Mouse (Mus musculus) neural tube, embryonic 14.5 days (tissue): ENCODE data around the gene Pde3a. TPM values are rescaled to one million over a fixed set of nuclear protein-coding genes. Genes with fewer than 3 reads are reported as not detected.

Experiments
- ATAC-seq: fragments of 200-750 bp; cut with Nextera tagmentation; 2 replicates; pipeline ENCODE4 v1.8.0; 2017; ENCODE audit warnings: low read depth, mild to moderate bottlenecking, moderate TSS enrichment, moderate library complexity
- H3K27ac ChIP-seq: fragments of 300-500 bp; sonication (generic); 2 replicates; pipeline ENCODE4 v1.5.1; 2014; ENCODE audit warnings: low read depth, mild to moderate bottlenecking, control low read depth, low read length, moderate library complexity, mixed read lengths
- H3K27me3 ChIP-seq: fragments of 300-500 bp; sonication (generic); 2 replicates; pipeline ENCODE4 v1.6.1; 2014; ENCODE audit warnings: low read length; ENCODE audit not compliant: control insufficient read depth, insufficient read depth
- H3K36me3 ChIP-seq: fragments of 300-500 bp; sonication (generic); 2 replicates; pipeline ENCODE4 v1.6.1; 2014; ENCODE audit warnings: low read length, mixed read lengths; ENCODE audit not compliant: control insufficient read depth, insufficient read depth
- H3K4me1 ChIP-seq: fragments of 300-500 bp; sonication (generic); 2 replicates; pipeline ENCODE4 v1.6.1; 2014; ENCODE audit warnings: low read length; ENCODE audit not compliant: control insufficient read depth, insufficient read depth
- H3K4me2 ChIP-seq: fragments of 300-500 bp; sonication (generic); 2 replicates; pipeline ENCODE4 v1.6.1; 2014; ENCODE audit warnings: mild to moderate bottlenecking, low read depth, low read length, control low read depth
- H3K4me3 ChIP-seq: fragments of 300-500 bp; sonication (generic); 2 replicates; pipeline ENCODE4 v1.5.1; 2014; ENCODE audit warnings: low read depth, low read length, control low read depth, mixed read lengths
- H3K9ac ChIP-seq: fragments of 300-500 bp; sonication (generic); replicated peaks from 2 replicates; pipeline ENCODE4 v1.6.1; 2014; ENCODE audit warnings: low read depth, mild to moderate bottlenecking, control low read depth, low read length, mixed read lengths
- H3K9me3 ChIP-seq: fragments of 300-500 bp; sonication (generic); 2 replicates; pipeline ENCODE4 v1.6.1; 2016; ENCODE audit warnings: low read length; ENCODE audit not compliant: control insufficient read depth
- WGBS: fragments of 180-500 bp; shearing (Covaris S2); extraction: QIAGEN DNeasy Blood & Tissue Kit; methylation state at CpG from one replicate; pipeline ENCODE4 v1.1.7; 2014; 5-methylcytosine and 5-hydroxymethylcytosine counted together
- polyA plus RNA-seq: library from polyadenylated mRNA; unstranded; fragments of >200 nt; fragmentation: Nextera tagmentation; extraction: Ambion mirVana; gene quantifications from 2 replicates; pipeline ENCODE4 v1.2.1, GENCODE M21; 2014

Gene Pde3a
- polyA plus RNA-seq, 1 experiment from 2014 or later = 2.3 TPM

DNA sequence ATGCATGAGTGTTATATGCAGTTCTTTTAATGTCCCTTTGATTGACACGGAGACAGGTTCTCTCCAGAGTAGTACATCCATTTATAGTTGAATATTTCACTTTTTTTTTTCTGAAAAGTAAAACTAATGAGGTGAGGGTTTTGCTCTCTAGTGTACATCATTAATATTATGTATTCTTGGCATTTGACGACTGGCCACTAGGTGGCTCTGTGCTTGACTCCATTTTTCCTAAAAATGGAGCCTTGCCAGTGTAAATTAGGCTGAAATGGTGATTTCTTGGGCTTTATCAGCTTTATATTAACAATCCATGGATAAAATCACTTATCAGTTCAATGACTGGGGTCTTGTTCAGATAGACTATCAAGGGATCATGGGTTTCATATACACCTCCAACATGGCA lies 82.4 kb downstream of the Pde3a start:
- H3K4me1 ChIP-seq = no peaks in the 10 kb centered on the region
- H3K4me3 ChIP-seq = no peak overlapping the region
- no peak for ATAC-seq
- H3K27ac ChIP-seq = no peak overlapping the region
- no peaks in the 10 kb centered on the region for H3K36me3 ChIP-seq
- no peak overlapping the region for H3K4me2 ChIP-seq
- no peaks in the 10 kb centered on the region for H3K9me3 ChIP-seq
- H3K9ac ChIP-seq = no peak overlapping the region
- no peaks in the 10 kb centered on the region for H3K27me3 ChIP-seq
- WGBS = 43% methylated on average over 2 of the region's 2 CpGs

DNA sequence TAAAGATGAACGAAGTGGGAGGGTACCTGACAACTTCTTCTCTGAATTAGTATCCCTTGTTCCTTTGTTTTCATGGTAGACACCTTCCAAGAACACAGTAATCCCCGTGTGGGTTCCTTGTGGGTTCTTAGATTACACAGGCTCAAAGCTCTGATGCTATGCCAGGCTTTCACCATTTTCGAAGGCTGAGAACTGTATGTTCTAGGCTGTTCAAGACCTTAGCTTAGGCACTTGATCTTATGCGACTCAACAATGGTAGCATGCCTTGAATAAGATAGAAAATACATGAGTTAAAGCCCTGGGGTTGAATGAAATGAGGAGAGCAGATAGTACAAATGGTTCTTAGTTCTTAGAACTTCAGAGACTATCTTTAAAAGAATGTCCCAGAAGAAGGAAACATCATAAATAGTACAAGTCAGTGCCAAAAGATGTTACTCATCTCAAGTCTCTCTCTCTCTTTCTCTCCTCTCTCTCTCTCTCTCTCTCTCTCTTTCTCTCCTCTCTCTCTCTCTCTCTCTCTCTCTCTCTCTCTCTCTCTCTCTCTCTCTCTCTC lies 83.6 kb downstream of the Pde3a start:
- no peak overlapping the region for H3K27ac ChIP-seq
- WGBS = 87% methylated on average over 4 of the region's 4 CpGs
- no peaks in the 10 kb centered on the region for H3K36me3 ChIP-seq
- H3K27me3 ChIP-seq = no peaks in the 10 kb centered on the region
- H3K4me1 ChIP-seq = no peaks in the 10 kb centered on the region
- H3K4me2 ChIP-seq = no peak overlapping the region
- no peaks in the 10 kb centered on the region for H3K9me3 ChIP-seq
- no peak for ATAC-seq
- no peak overlapping the region for H3K4me3 ChIP-seq
- H3K9ac ChIP-seq = no peak overlapping the region

DNA sequence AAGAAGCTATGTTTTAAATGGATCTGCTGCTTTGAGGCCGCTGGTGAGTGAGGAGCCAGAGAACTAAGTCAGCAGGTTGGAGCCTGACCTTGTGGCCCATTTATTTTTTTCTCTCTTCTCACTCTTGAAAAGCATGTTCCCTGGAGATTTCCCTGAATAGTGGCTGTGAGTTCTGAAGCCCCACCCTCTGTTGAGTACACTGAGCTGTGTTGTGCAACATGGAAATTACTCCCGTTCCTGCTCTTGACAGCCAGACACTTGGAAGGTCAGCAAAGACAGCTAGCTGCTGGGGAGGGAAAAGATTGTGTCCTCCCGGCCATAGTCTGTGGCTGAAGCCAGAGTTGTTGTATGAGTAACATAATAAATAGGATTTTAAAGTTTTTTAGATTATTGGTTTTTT lies 84.2 kb downstream of the Pde3a start:
- no peak for ATAC-seq
- H3K4me3 ChIP-seq = no peak overlapping the region
- no peaks in the 10 kb centered on the region for H3K36me3 ChIP-seq
- H3K9me3 ChIP-seq = no peaks in the 10 kb centered on the region
- 61% methylated on average over 3 of the region's 3 CpGs for WGBS
- no peaks in the 10 kb centered on the region for H3K27me3 ChIP-seq
- no peak overlapping the region for H3K27ac ChIP-seq
- H3K4me2 ChIP-seq = no peak overlapping the region
- no peaks in the 10 kb centered on the region for H3K4me1 ChIP-seq
- no peak overlapping the region for H3K9ac ChIP-seq

DNA sequence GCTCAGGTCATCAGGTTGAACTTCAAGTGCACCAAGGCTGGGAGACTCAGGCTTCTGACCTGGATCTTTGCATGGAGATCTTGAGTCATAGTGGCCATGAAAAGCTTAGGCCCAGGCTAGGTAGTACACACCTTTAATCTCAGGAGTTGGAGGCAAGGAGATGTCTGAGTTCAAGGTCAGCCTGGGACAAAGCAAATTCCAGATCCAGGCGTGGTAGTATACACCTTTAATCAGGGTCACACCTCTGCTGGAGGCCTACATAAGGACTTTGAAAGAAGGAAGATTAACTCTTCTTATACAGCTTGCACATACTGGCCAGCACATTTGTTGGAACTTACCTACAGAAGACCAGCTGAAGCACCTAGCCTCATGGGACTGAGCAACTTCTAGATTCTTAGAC lies 86.8 kb downstream of the Pde3a start:
- H3K27ac ChIP-seq = no peak overlapping the region
- 88% methylated on average over 1 of the region's 1 CpGs for WGBS
- H3K4me1 ChIP-seq = no peaks in the 10 kb centered on the region
- no peak overlapping the region for H3K4me2 ChIP-seq
- ATAC-seq = no peak
- H3K9ac ChIP-seq = no peak overlapping the region
- H3K9me3 ChIP-seq = no peaks in the 10 kb centered on the region
- no peak overlapping the region for H3K4me3 ChIP-seq
- no peaks in the 10 kb centered on the region for H3K36me3 ChIP-seq
- no peaks in the 10 kb centered on the region for H3K27me3 ChIP-seq

DNA sequence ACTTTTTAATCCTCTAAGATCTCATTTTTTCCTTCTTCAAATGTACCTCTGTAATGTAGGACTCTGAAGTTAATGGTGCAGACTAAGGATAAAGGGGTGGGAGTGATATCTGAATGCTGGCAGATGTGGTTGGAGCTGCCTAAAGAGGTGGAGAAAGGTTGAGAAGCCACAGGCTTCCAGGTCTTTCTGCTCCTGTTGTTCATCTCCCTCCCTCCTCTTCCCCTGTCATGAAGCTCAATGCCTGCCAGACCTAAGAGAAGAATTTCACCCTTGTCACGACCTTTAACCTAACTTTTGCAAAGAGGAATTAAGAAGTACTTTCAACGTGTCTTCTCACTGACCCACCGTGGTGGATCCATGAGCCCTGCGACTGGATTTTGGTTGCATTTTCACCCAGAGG lies 87.4 kb downstream of the Pde3a start:
- 76% methylated on average over 4 of the region's 4 CpGs for WGBS
- Histone ChIP-seq H3K9me3 (no peaks in the 10 kb centered on the region), H3K36me3 (no peaks in the 10 kb centered on the region), H3K27me3 (no peaks in the 10 kb centered on the region), H3K9ac (no peak overlapping the region), H3K4me1 (no peaks in the 10 kb centered on the region), H3K4me2 (no peak overlapping the region), H3K4me3 (no peak overlapping the region), H3K27ac (no peak overlapping the region)
- ATAC-seq = no peak

DNA sequence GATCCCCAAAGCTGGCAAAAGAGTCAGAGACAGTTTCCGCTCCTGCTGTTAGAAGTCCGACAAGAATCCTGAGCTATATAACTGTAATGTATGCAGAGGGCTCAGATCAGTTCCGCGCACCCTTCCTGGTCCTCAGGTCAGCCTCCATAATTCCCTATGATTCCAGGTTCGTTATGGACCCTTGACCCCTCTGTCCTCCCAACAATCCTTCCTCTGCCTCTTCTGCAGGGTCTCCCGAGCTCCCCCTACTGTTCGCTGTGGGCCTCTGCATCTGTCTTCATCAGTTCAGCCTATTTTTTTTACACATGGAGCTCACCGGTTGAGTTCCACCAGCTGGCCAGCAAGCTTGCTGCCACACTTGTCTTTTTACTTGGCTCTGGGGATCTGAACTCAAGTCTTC lies 88.6 kb downstream of the Pde3a start:
- Histone ChIP-seq H3K27ac (no peak overlapping the region), H3K9ac (no peak overlapping the region), H3K4me2 (no peak overlapping the region), H3K4me3 (no peak overlapping the region), H3K4me1 (no peaks in the 10 kb centered on the region), H3K27me3 (no peaks in the 10 kb centered on the region), H3K9me3 (no peaks in the 10 kb centered on the region), H3K36me3 (no peaks in the 10 kb centered on the region)
- WGBS = 53% methylated on average over 8 of the region's 8 CpGs
- no peak for ATAC-seq

DNA sequence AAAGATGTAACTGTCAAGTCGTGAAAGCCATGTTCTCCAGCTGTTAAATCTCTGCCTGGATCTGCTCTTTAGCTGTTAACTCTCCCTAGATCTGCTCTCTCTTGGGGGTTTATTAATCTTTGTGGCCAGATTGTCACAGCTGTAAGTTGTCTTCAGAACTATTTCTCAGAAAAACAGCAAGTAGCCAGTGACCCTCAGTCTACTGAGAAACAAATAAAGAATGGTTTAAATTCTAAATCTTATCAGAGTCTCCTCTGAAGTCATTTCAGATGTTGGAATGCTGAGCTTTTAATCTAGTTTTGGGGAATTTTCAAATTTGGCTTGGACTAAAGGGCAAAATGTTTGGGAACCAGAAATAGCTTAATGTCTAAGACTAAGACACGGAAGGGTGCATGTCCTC lies 92.3 kb downstream of the Pde3a start:
- no peaks in the 10 kb centered on the region for H3K36me3 ChIP-seq
- H3K9me3 ChIP-seq = no peaks in the 10 kb centered on the region
- H3K27me3 ChIP-seq = no peaks in the 10 kb centered on the region
- no peak for ATAC-seq
- H3K27ac ChIP-seq = no peak overlapping the region
- H3K9ac ChIP-seq = no peak overlapping the region
- no peak overlapping the region for H3K4me2 ChIP-seq
- H3K4me3 ChIP-seq = no peak overlapping the region
- WGBS = 88% methylated on average over 2 of the region's 2 CpGs
- no peaks in the 10 kb centered on the region for H3K4me1 ChIP-seq

DNA sequence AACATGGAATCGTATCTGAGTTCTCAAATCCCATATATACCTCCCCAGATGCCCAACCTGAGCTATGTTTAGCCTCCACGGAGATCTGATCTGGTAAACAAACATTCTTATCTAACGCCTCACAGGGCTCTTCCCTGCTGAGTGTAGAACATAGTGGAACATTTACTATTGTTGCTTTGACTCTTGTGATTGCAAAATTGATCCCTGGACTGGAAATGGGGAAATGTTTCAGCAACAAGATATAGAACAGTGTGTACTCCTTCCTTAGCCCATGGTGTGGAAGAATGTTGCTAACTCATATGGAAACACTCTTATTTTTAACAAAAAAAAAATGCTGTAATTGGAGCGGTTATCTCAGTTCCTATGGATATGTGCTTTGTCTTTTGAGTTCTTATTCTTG lies 98.8 kb downstream of the Pde3a start:
- no peak overlapping the region for H3K9ac ChIP-seq
- no peak overlapping the region for H3K4me2 ChIP-seq
- no peak overlapping the region for H3K27ac ChIP-seq
- no peaks in the 10 kb centered on the region for H3K4me1 ChIP-seq
- no peak overlapping the region for H3K4me3 ChIP-seq
- H3K27me3 ChIP-seq = no peaks in the 10 kb centered on the region
- ATAC-seq = no peak
- no peaks in the 10 kb centered on the region for H3K9me3 ChIP-seq
- WGBS = 79% methylated on average over 4 of the region's 4 CpGs
- no peaks in the 10 kb centered on the region for H3K36me3 ChIP-seq

DNA sequence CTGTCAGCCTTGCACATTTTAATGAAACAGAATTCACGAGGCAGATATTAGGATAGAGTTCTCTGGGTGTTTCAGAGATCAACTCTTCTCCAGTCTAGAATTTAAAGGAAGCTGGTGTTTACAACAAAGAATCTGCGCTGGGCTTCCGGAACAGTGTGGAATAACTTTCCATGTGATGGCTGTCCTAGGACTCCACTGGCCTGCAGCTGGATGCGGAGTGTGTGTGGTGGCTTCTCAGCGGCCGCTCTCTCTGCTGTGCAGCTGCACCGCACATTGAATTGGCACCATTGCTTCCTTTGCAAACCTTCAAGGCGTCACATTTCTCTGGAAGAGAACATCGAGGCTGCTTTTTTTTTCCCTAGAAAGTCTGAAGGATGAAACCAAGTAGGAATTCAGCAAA lies 99.5 kb downstream of the Pde3a start:
- no peak for ATAC-seq
- H3K9ac ChIP-seq = no peak overlapping the region
- H3K27ac ChIP-seq = no peak overlapping the region
- H3K9me3 ChIP-seq = no peaks in the 10 kb centered on the region
- H3K4me3 ChIP-seq = no peak overlapping the region
- H3K27me3 ChIP-seq = no peaks in the 10 kb centered on the region
- no peaks in the 10 kb centered on the region for H3K36me3 ChIP-seq
- WGBS = 87% methylated on average over 9 of the region's 9 CpGs
- no peak overlapping the region for H3K4me2 ChIP-seq
- no peaks in the 10 kb centered on the region for H3K4me1 ChIP-seq

DNA sequence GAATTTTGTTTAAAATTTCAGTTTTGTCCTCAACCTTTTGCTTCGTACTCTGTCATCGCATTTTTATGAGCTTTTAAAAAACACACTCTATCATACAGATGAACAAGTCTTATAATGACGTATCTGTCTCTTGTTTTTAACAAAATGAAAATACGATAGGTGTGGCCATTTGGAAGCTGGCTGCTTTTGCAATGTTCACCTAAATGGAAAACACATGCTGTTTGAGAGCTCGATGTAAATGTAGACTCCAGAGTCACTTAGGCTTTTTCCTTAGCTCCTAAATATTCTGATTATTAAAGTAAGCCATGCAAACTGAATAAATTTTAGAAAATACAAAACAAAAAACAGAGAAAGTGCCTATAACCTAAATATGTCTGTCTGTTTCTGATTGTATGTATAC lies 101.2 kb downstream of the Pde3a start:
- no peaks in the 10 kb centered on the region for H3K36me3 ChIP-seq
- no peak overlapping the region for H3K9ac ChIP-seq
- no peaks in the 10 kb centered on the region for H3K27me3 ChIP-seq
- H3K4me1 ChIP-seq = no peaks in the 10 kb centered on the region
- ATAC-seq = no peak
- H3K27ac ChIP-seq = no peak overlapping the region
- no peak overlapping the region for H3K4me2 ChIP-seq
- 92% methylated on average over 5 of the region's 5 CpGs for WGBS
- no peak overlapping the region for H3K4me3 ChIP-seq
- no peaks in the 10 kb centered on the region for H3K9me3 ChIP-seq
